Mouse (Mus musculus) forebrain, postnatal 0 days (tissue): ENCODE measurements around the gene Baiap2l1. TPM values are rescaled to one million over a fixed set of nuclear protein-coding genes. Genes with fewer than 3 reads are reported as not detected.
A peak's percentile ranks its signal among the peaks of the same experiment; 100 is the strongest.

Source experiments
- ATAC-seq: fragments of 200-750 bp; cut with Nextera tagmentation; 2 replicates; pipeline ENCODE4 v1.8.0; 2017; ENCODE audit warnings: mild to moderate bottlenecking, moderate library complexity
- DNase-seq: peaks from one replicate; pipeline ENCODE4 v3.0.0-alpha.2; 2015
- H3K27ac ChIP-seq: fragments of 300-500 bp; sonication (generic); 2 replicates; pipeline ENCODE4 v1.5.1; 2014; ENCODE audit warnings: low read depth, mild to moderate bottlenecking, antibody characterized with exemption, low read length, moderate library complexity, mixed read lengths
- H3K27me3 ChIP-seq: fragments of 300-500 bp; sonication (generic); 2 replicates; pipeline ENCODE4 v1.6.1; 2014; ENCODE audit warnings: mild to moderate bottlenecking, low read length, mixed read lengths; ENCODE audit not compliant: insufficient read depth
- H3K36me3 ChIP-seq: fragments of 300-500 bp; sonication (generic); 2 replicates; pipeline ENCODE4 v1.6.1; 2014; ENCODE audit warnings: mild to moderate bottlenecking, moderate library complexity; ENCODE audit not compliant: insufficient read depth
- H3K4me1 ChIP-seq: fragments of 300-500 bp; sonication (generic); 2 replicates; pipeline ENCODE4 v1.6.1; 2014; ENCODE audit warnings: antibody characterized with exemption; ENCODE audit not compliant: insufficient read depth
- H3K4me2 ChIP-seq: fragments of 300-500 bp; sonication (generic); 2 replicates; pipeline ENCODE4 v1.6.1; 2014; ENCODE audit warnings: low read depth, mild to moderate bottlenecking, moderate library complexity
- H3K4me3 ChIP-seq: fragments of 300-500 bp; sonication (generic); 2 replicates; pipeline ENCODE4 v1.5.1; 2014; ENCODE audit warnings: low read depth, low read length, mixed read lengths
- H3K9ac ChIP-seq: fragments of 300-500 bp; sonication (generic); 2 replicates; pipeline ENCODE4 v1.6.1; 2014; ENCODE audit warnings: mild to moderate bottlenecking
- H3K9me3 ChIP-seq: fragments of 300-500 bp; sonication (generic); 2 replicates; pipeline ENCODE4 v1.6.1; 2016; ENCODE audit warnings: low read length
- CTCF ChIP-seq: sonication (generic); IDR thresholded peaks from 2 replicates; pipeline ENCODE4 v1.5.1; 2016; ENCODE audit warnings: antibody characterized with exemption, control low read depth, low read depth
- WGBS: fragments of 180-500 bp; shearing (Covaris S2); extraction: QIAGEN DNeasy Blood & Tissue Kit; methylation state at CpG from one replicate; pipeline ENCODE4 v1.1.7; 2014; 5-methylcytosine and 5-hydroxymethylcytosine counted together
- polyA plus RNA-seq: library from polyadenylated mRNA; unstranded; fragments of >200 nt; fragmentation: Nextera tagmentation; extraction: Ambion mirVana; gene quantifications from 2 replicates; pipeline ENCODE4 v1.2.1, GENCODE M21; 2015
- total RNA-seq: library from RNA; depleted of rRNA; stranded (reverse); fragments of >200 nt; gene quantifications from 2 replicates; pipeline ENCODE4 v1.2.3, GENCODE M21; 2014; rRNA removed

The Baiap2l1 gene
- total and polyA plus RNA-seq, 2 experiments from 2014 or later, result 0.10 to 0.93 TPM

GRCm38 (mm10) chr5:144222811-144223502 is 135.0 kb downstream of the Baiap2l1 start:
- H3K27me3 ChIP-seq, result no peaks in the 10 kb centered on the region
- peak overlapping the region; percentile 89 for H3K4me3 ChIP-seq
- H3K4me2 ChIP-seq, result peak overlapping the region; percentile 82
- no peaks in the 10 kb centered on the region for H3K9me3 ChIP-seq
- DNase-seq (no peak), ATAC-seq (peak; percentile 79)
- TF ChIP-seq CTCF, result no peak
- WGBS, result 3% methylated on average over 25 of the region's 25 CpGs
- peak overlapping the region; percentile 74 for H3K9ac ChIP-seq
- H3K4me1 ChIP-seq, result peaks cover 3% of the 10 kb centered on the region; the same call in 1 of the 2 replicates
- H3K27ac ChIP-seq, result peak overlapping the region; percentile 80
- no peaks in the 10 kb centered on the region; the same call in 1 of the 2 replicates for H3K36me3 ChIP-seq

DNA sequence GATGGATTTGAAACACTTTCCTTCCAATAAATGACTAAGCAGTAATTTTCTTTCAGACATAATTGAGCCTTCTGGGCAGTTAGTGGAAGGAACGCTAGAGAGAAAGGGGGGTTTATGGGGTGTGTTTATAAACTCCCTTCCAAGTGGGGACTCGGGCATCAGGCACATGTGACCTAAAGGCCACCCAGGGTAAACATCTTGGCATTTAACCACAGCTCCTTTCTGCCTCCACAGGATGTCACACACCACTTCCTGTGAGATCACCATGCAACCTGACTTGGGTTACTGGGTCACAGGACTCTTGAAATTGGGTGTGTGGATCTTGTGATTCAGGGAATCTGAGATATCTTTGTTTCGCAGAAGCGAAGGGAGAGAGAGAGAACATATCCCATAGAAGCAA is 136.6 kb downstream of the Baiap2l1 start:
- TF ChIP-seq CTCF, result no peak
- H3K9ac ChIP-seq, result no peak overlapping the region
- DNase-seq (no peak), ATAC-seq (no peak)
- H3K27me3 ChIP-seq, result no peaks in the 10 kb centered on the region
- H3K4me2 ChIP-seq, result no peak overlapping the region
- H3K27ac ChIP-seq, result no peak overlapping the region
- 72% methylated on average over 4 of the region's 4 CpGs for WGBS
- H3K36me3 ChIP-seq, result peaks cover 13% of the 10 kb centered on the region; the same call in 1 of the 2 replicates
- no peaks in the 10 kb centered on the region for H3K9me3 ChIP-seq
- peaks cover 3% of the 10 kb centered on the region; the same call in 1 of the 2 replicates for H3K4me1 ChIP-seq
- H3K4me3 ChIP-seq, result no peak overlapping the region

DNA sequence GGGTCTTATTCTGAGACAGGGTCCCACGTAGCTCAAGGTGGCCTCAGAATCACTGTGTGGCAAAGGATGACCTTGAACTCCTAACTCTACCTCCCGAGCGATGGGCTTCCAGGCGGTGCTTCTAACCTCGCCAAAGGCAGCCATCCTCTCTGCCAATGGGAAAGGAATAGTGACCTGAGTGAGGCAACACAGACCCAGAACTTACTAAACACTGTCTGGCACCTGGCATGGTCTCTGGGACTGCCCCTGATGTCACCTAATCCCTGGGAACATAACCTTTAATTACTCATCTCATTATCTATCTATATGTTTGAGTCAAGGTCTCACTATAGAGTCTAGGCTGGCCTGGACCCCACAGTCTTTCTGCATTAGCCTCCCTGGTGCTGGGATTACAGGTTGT is 138.0 kb downstream of the Baiap2l1 start:
- no peak for TF ChIP-seq CTCF
- no peak overlapping the region for H3K4me3 ChIP-seq
- H3K9me3 ChIP-seq, result no peaks in the 10 kb centered on the region
- ATAC-seq (no peak), DNase-seq (no peak)
- no peak overlapping the region for H3K9ac ChIP-seq
- H3K4me1 ChIP-seq, result peaks cover 3% of the 10 kb centered on the region; the same call in 1 of the 2 replicates
- 84% methylated on average over 5 of the region's 5 CpGs for WGBS
- no peak overlapping the region for H3K4me2 ChIP-seq
- peaks cover 20% of the 10 kb centered on the region for H3K36me3 ChIP-seq
- H3K27ac ChIP-seq, result no peak overlapping the region
- no peaks in the 10 kb centered on the region for H3K27me3 ChIP-seq

- no peak for ATAC-seq
- TF ChIP-seq CTCF, result no peak
- no peak for DNase-seq
- peaks cover 25% of the 10 kb centered on the region for H3K36me3 ChIP-seq
- H3K4me1 ChIP-seq, result 0 out of 2 replicates have a peak, but pooled peaks cover under 1% of the 10 kb centered on the region
- H3K9ac ChIP-seq, result no peak overlapping the region
- H3K9me3 ChIP-seq, result no peaks in the 10 kb centered on the region
- no peak overlapping the region for H3K27ac ChIP-seq
- 75% methylated on average over 12 of the region's 12 CpGs for WGBS
- H3K4me2 ChIP-seq, result no peak overlapping the region
- no peaks in the 10 kb centered on the region for H3K27me3 ChIP-seq
- no peak overlapping the region for H3K4me3 ChIP-seq
Observed at GRCm38 (mm10) chr5:144219306-144219705, 138.6 kb downstream of the Baiap2l1 start.

DNA sequence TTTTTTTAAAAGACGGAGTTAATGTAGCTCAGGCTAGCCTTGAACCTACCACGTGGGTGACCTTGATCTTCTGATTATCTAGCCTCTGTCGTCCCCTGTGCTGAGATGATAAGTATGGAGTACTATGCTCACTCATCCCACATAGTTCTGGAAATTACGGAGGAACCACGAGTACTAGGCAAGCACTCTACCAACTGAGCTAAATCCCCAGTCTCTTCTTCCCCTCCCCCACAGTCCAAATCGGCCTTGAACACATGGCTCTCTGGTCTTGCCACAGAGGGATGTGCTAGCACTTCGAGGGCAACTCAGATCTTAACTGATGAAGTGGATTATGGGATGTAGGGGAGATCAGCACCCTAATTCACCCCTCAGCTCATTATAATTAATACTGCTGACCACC is 139.9 kb downstream of the Baiap2l1 start:
- no peak for DNase-seq
- Histone ChIP-seq H3K4me2 (no peak overlapping the region), H3K9ac (no peak overlapping the region), H3K27me3 (no peaks in the 10 kb centered on the region), H3K27ac (no peak overlapping the region), H3K4me3 (no peak overlapping the region), H3K9me3 (no peaks in the 10 kb centered on the region), H3K4me1 (no peaks in the 10 kb centered on the region), H3K36me3 (peaks cover 36% of the 10 kb centered on the region)
- no peak for TF ChIP-seq CTCF
- ATAC-seq, result no peak
- 92% methylated on average over 7 of the region's 7 CpGs for WGBS

DNA sequence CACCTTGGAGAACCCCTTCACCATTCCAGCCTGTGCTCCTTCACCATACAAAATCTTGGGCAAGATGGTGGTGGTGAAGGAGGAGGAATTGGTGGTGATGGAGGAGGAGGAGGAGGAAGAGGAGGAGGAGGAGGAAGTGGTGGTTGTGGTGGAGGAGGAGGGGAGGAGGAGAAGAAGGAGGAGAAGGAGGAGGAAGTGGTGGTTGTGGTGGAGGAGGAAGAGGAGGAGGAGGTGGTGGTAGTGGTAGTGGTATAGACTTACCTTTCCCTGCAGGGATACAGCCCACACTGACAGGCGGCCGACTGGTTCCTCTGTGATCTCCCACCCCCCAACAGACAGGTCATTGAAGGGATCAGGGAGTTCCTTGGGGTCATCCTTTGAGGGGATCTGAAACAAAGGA is 141.9 kb downstream of the Baiap2l1 start:
- H3K4me1 ChIP-seq, result no peaks in the 10 kb centered on the region
- no peak for DNase-seq
- no peak for TF ChIP-seq CTCF
- H3K9ac ChIP-seq, result no peak overlapping the region
- H3K9me3 ChIP-seq, result no peaks in the 10 kb centered on the region
- ATAC-seq, result no peak
- no peak overlapping the region for H3K4me2 ChIP-seq
- H3K27me3 ChIP-seq, result no peaks in the 10 kb centered on the region
- H3K36me3 ChIP-seq, result peaks cover 53% of the 10 kb centered on the region
- no peak overlapping the region for H3K4me3 ChIP-seq
- WGBS, result 90% methylated on average over 2 of the region's 2 CpGs
- H3K27ac ChIP-seq, result no peak overlapping the region

Other genes with a start within 250 kb of the Baiap2l1 start
- 0.77 TPM in 1 of 2 replicates, not detected in the other for gene Bhlha15, start 167.8 kb downstream of the Baiap2l1 start, total RNA-seq
- gene Bhlha15, start 167.8 kb downstream of the Baiap2l1 start, polyA plus RNA-seq, result 0.11 TPM in 1 of 2 replicates, not detected in the other
- 55.9 and 57.7 TPM in 2 replicates for gene Tecpr1, start 134.5 kb downstream of the Baiap2l1 start, total RNA-seq
- 25.5 and 32.7 TPM in 2 replicates for gene Tecpr1, start 134.5 kb downstream of the Baiap2l1 start, polyA plus RNA-seq
- 17.6 and 26.5 TPM in 2 replicates for gene Bri3, start 113.7 kb downstream of the Baiap2l1 start, total RNA-seq
- gene Bri3, start 113.7 kb downstream of the Baiap2l1 start, polyA plus RNA-seq, result 138 and 151 TPM in 2 replicates
- gene Nptx2, start 187.8 kb upstream of the Baiap2l1 start, total RNA-seq, result 22.5 and 33.1 TPM in 2 replicates
- 5.1 and 6.9 TPM in 2 replicates for gene Nptx2, start 187.8 kb upstream of the Baiap2l1 start, polyA plus RNA-seq